Comparison of ENCODE assay signal across 8 mouse cellular contexts in the genomic region with DNA sequence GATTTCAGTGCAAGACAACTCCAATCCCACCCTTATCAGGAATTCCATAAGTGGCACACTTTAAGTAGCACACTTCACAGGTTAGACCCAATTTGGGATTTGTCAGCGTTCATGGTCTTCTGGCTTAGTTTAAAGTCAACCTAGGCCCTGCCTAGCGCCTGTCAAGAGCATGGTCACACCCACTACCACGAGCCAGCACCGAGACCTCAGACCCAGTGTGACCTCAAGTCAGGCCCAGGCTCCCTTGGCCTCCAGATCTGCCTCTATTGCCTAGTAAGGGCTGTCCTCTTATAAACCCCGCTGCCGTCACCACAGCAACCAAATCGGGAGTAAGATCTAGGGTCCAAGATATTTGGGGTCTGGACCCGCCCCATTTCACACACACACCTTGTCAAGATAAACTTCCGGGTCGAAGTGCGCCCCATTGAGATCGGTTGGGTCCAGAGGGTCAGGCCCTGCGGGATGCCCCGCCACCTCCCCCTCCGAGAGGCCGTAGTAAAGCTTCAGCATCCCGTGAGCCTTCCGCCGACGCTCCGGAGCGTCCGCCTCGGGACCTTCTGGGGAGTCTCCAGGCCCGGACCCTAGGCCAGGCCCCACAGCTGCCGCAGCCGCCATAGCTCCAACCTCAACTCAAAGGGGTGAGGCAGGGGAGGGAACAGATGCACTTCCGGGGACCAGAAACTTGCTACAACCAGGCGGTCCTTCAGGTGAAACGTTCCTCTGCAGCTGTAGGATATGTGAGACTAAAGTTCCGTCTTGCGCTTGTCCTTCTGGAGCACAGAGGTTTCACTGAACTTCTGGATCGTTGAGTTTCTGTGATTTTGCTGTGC. TPM values are rescaled to one million over a fixed set of nuclear protein-coding genes. Genes with fewer than 3 reads are reported as not detected.
DNase-seq lines count a peak whose midpoint lies in the region; ATAC-seq and TF ChIP-seq lines count a peak whose summit lies in the region.

A gene (minus strand): TSS at position 668 of the 830 bp plus-strand sequence.

- peak within 1 kb of the TSS; percentile 81 for H3K4me3 ChIP-seq in cerebellum, adult 2 months (replicated peaks; ENCODE audit: insufficient read depth, low read depth, low read length)
- H3K4me3 ChIP-seq in forebrain, postnatal 0 days (ENCODE audit: low read depth, low read length): peak within 1 kb of the TSS; percentile 60
- H3K4me3 ChIP-seq in layer of hippocampus, adult 2 months: peak within 1 kb of the TSS; percentile 72
- peak within 1 kb of the TSS; percentile 79 for H3K4me3 ChIP-seq in lung, embryonic 14.5 days (ENCODE audit: low read depth, low read length)

- peak; percentile 96 for ATAC-seq in forebrain, postnatal 0 days
- ATAC-seq in lung, embryonic 14.5 days (ENCODE audit: insufficient read depth): peak; percentile 93
- ATAC-seq in neutrophil, adult 5-6 weeks (ENCODE audit: extremely low read depth, insufficient number of reproducible peaks, low FRiP score, poor library complexity, severe bottlenecking): peak; percentile 90

- under 1% methylated on average over 33 of the region's 33 CpGs for WGBS in cerebellum, adult 2 months
- under 1% methylated on average over 33 of the region's 33 CpGs for whole genome bisulfite sequencing in forebrain, postnatal 0 days
- under 1% methylated on average over 33 of the region's 33 CpGs for WGBS in lung, embryonic 14.5 days

- peaks cover 34% of the 10 kb centered on the region for H3K36me3 ChIP-seq in forebrain, postnatal 0 days (ENCODE audit: insufficient read depth)
- peaks cover 48% of the 10 kb centered on the region for H3K36me3 ChIP-seq in lung, embryonic 14.5 days (ENCODE audit: insufficient read depth)

- H3K9me3 ChIP-seq in forebrain, postnatal 0 days (ENCODE audit: low read length): no peaks in the 10 kb centered on the region
- no peaks in the 10 kb centered on the region for H3K9me3 ChIP-seq in lung, embryonic 14.5 days (ENCODE audit: low read depth, low read length)

- TF ChIP-seq CTCF in cerebellum, adult 2 months (IDR thresholded peaks at IDR 0.05; ENCODE audit: borderline replicate concordance, insufficient read depth, low read depth, low read length): no peak
- TF ChIP-seq CTCF in forebrain, postnatal 0 days (IDR thresholded peaks at IDR 0.05; ENCODE audit: low read depth): no peak
- no peak for TF ChIP-seq CTCF in layer of hippocampus, adult 2 months (conservative IDR thresholded peaks at IDR 0.05)
- no peak for TF ChIP-seq CTCF in lung, embryonic 14.5 days (IDR thresholded peaks at IDR 0.05; ENCODE audit: low read depth)

- H3K4me1 ChIP-seq in cerebellum, adult 2 months (ENCODE audit: control insufficient read depth, insufficient read depth, low read length): peaks cover 5% of the 10 kb centered on the region
- peaks cover 7% of the 10 kb centered on the region; the same call in 1 of the 2 replicates for H3K4me1 ChIP-seq in forebrain, postnatal 0 days (ENCODE audit: insufficient read depth)
- 0 out of 2 replicates have a peak, but pooled peaks cover 8% of the 10 kb centered on the region for H3K4me1 ChIP-seq in lung, embryonic 14.5 days (ENCODE audit: insufficient read depth)

- H3K9ac ChIP-seq in forebrain, postnatal 0 days: peak within 1 kb of the TSS; percentile 68
- H3K9ac ChIP-seq in lung, embryonic 14.5 days: peak within 1 kb of the TSS; percentile 75

- DNase-seq in MEL-GATA-1-ER (ENCODE audit: extremely low read depth, low read depth): peak; percentile 93
- DNase-seq in cerebellum, adult 2 months: peak; percentile 89 to 90
- peak; percentile 93 for DNase-seq in forebrain, postnatal 0 days
- peak; percentile 86 to 87 for DNase-seq in heart, postnatal 36 days
- DNase-seq in layer of hippocampus, adult 2 months (ENCODE audit: low spot score in 2 of 2): peak; percentile 86 to 89
- DNase-seq in lung, embryonic 14.5 days: peak; percentile 95
- DNase-seq in testis, postnatal 14 days (ENCODE audit: low spot score): peak; percentile 90

- intact Hi-C loops in heart, postnatal 36 days (cut with DNase I): loop anchor here (5.0 kb wide), 1 partner anchor 256 kb away; a partner anchor contains a TSS

- peak within 1 kb of the TSS; percentile 81 for H3K27ac ChIP-seq in cerebellum, adult 2 months (ENCODE audit: insufficient read depth, low read length)
- peak within 1 kb of the TSS; percentile 80 for H3K27ac ChIP-seq in forebrain, postnatal 0 days (ENCODE audit: low read depth, low read length)
- H3K27ac ChIP-seq in layer of hippocampus, adult 2 months: peak within 1 kb of the TSS; percentile 95
- H3K27ac ChIP-seq in lung, embryonic 14.5 days (ENCODE audit: low read depth): peak within 1 kb of the TSS; percentile 86

- H3K27me3 ChIP-seq in cerebellum, adult 2 months (ENCODE audit: control insufficient read depth, insufficient read depth, low read length): no peaks in the 10 kb centered on the region
- H3K27me3 ChIP-seq in forebrain, postnatal 0 days (ENCODE audit: insufficient read depth, low read length): no peaks in the 10 kb centered on the region
- no peaks in the 10 kb centered on the region for H3K27me3 ChIP-seq in lung, embryonic 14.5 days (ENCODE audit: insufficient read depth, low read length)

- peak; percentile 33; the same call in 1 of the 2 replicates for TF ChIP-seq POLR2A in cerebellum, adult 2 months (IDR thresholded peaks at IDR 0.05; ENCODE audit: borderline replicate concordance, insufficient read depth, low read length)

- H3K4me2 ChIP-seq in forebrain, postnatal 0 days (ENCODE audit: low read depth): peak within 1 kb of the TSS; percentile 75
- H3K4me2 ChIP-seq in lung, embryonic 14.5 days: peak within 1 kb of the TSS; percentile 93

RNA-seq across cellular contexts. Expression of the gene that starts here (rescaled TPM):
- 95.6 and 108 TPM in 2 replicates for polyA plus RNA-seq in cerebellum, adult 2 months (2012; rRNA removed)
- 93.0 and 96.8 TPM in 2 replicates for total RNA-seq in forebrain, postnatal 0 days (2014; rRNA removed)
- polyA plus RNA-seq in forebrain, postnatal 0 days (2015; fragmentation: Nextera tagmentation; extraction: Ambion mirVana): 78.6 and 93.7 TPM in 2 replicates
- total RNA-seq in heart, postnatal 36 days (2021): 10 to 100 TPM; 23.9 to 25.0 TPM
- 100 to 1,000 TPM in 1 of 2 experiments, 10 to 100 TPM in 1; 96.5 to 103 TPM for total RNA-seq in layer of hippocampus, adult 2 months (2021)
- polyA plus RNA-seq in lung, embryonic 14.5 days (2014; fragmentation: Nextera tagmentation; extraction: Ambion mirVana): 63.2 and 63.5 TPM in 2 replicates
- 67.0 and 73.7 TPM in 2 replicates for total RNA-seq in neutrophil, adult 5-6 weeks (2017)

Comparison
In these comparisons a context has a peak if more than half of its experiments do, and no peak if none do; other contexts are left out.
1. Peak in every context shown above with its lines: DNase-seq, ATAC-seq, H3K4me3 ChIP-seq and H3K27ac ChIP-seq.